Mouse (Mus musculus) liver, embryonic 14.5 days (tissue): ENCODE measurements around the gene Rsf1.

Experiments used
- CTCF ChIP-seq: IDR thresholded peaks from 2 replicates; pipeline ENCODE4 v1.5.1; 2016; ENCODE audit warnings: antibody characterized with exemption, low read depth, control low read depth
- EP300 ChIP-seq: IDR thresholded peaks from 2 replicates; pipeline ENCODE4 v1.6.1; 2016; ENCODE audit warnings: antibody characterized with exemption, low read depth

- TF ChIP-seq CTCF (no peak), EP300 (no peak)
These were observed 29.0 kb upstream of the Rsf1 start for GRCm38 (mm10) chr7:97550673-97551072.
